Mouse (Mus musculus): ENCODE results near the gene Slc50a1.

DNA sequence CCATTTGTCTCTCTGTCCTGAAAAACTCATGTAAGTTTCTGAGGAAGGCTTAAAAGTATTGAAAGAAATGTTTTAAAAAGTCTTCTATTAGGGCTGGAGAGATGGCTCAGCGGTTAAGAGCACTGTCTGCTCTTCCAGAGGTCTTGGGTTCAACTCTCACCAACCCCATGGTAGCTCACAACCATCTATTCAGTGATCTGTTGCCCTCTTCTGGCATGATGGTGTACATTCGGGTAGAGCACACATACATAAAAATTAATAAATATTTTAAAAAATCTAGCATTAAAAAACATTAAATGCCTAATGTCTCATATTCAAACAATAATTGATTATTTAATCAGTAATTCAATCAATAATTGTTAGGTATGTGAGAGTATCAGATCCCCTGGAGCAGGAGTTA, 30.1 kb upstream of the Slc50a1 start:
- TF ChIP-seq POLR2A (IDR thresholded peaks at IDR 0.05; ENCODE audit: low read depth, low read length), result no peak
- no peak for TF ChIP-seq CTCF (IDR thresholded peaks at IDR 0.05; ENCODE audit: borderline replicate concordance, insufficient read depth, low read length)
